Mouse (Mus musculus) MEL (cell line): ENCODE measurements around the gene Klk7. TPM values are rescaled to one million over a fixed set of nuclear protein-coding genes. Genes with fewer than 3 reads are reported as not detected.

Experiments used
- DNase-seq: peaks from one replicate; pipeline ENCODE4 v3.0.0; 2011; ENCODE audit warnings: low read depth, low spot score
- H3K27ac ChIP-seq: 2 replicates; pipeline ENCODE4 v1.5.1; 2012; ENCODE audit warnings: low read depth, mild to moderate bottlenecking, control low read depth, low read length, moderate library complexity; ENCODE audit not compliant: control insufficient read depth
- H3K27me3 ChIP-seq, 2 experiments: fragments of 150-350 bp in 1 of 2; sonication (generic) in 1 of 2; 2 replicates each; pipeline ENCODE4 v1.6.1; 2012; ENCODE audit warnings: low read length in 2 of 2, mild to moderate bottlenecking in 2 of 2, improper control_type of control experiment in 1 of 2, moderate library complexity in 1 of 2; ENCODE audit not compliant: insufficient read depth in 2 of 2, control insufficient read depth in 1 of 2
- H3K36me3 ChIP-seq, 2 experiments: 2 replicates each; pipeline ENCODE4 v1.6.1; 2012 to 2014; ENCODE audit warnings: low read length in 2 of 2, improper control_type of control experiment in 1 of 2, inconsistent platforms in 1 of 2, mild to moderate bottlenecking in 1 of 2; ENCODE audit not compliant: insufficient read depth in 2 of 2, control insufficient read depth in 1 of 2
- H3K4me1 ChIP-seq, 2 experiments: fragments of 150-350 bp in 1 of 2; sonication (generic) in 1 of 2; 2 replicates each; pipeline ENCODE4 v1.6.1; 2012; ENCODE audit warnings: low read length in 2 of 2, improper control_type of control experiment in 1 of 2, mild to moderate bottlenecking in 1 of 2; ENCODE audit not compliant: insufficient read depth in 2 of 2, control insufficient read depth in 1 of 2
- H3K4me3 ChIP-seq, 2 experiments: fragments of 150-350 bp in 1 of 2; sonication (generic) in 1 of 2; 2 replicates each; pipeline ENCODE4 v1.5.1; 2012; ENCODE audit warnings: low read depth in 2 of 2, low read length in 2 of 2, mild to moderate bottlenecking in 2 of 2, moderate library complexity in 2 of 2, control low read depth in 1 of 2, improper control_type of control experiment in 1 of 2; ENCODE audit not compliant: control insufficient read depth in 1 of 2, insufficient read depth in 1 of 2
- H3K79me2 ChIP-seq: 2 replicates; pipeline ENCODE4 v1.6.1; 2012; ENCODE audit warnings: mild to moderate bottlenecking, low read length, moderate library complexity; ENCODE audit not compliant: control insufficient read depth, poor library complexity, insufficient read depth
- H3K9ac ChIP-seq: 2 replicates; pipeline ENCODE4 v1.6.1; 2012; ENCODE audit warnings: low read depth, mild to moderate bottlenecking, control low read depth, low read length, moderate library complexity; ENCODE audit not compliant: control insufficient read depth, poor library complexity, severe bottlenecking
- H3K9me3 ChIP-seq: fragments of 150-350 bp; sonication (generic); replicated peaks from 2 replicates; pipeline ENCODE4 v1.6.1; 2012; ENCODE audit warnings: mild to moderate bottlenecking, low read length, improper control_type of control experiment, moderate library complexity; ENCODE audit not compliant: insufficient read depth
- CHD2 ChIP-seq: IDR thresholded peaks from 2 replicates; pipeline ENCODE4 v1.6.1; 2011; ENCODE audit warnings: low read length, improper control_type of control experiment
- CTCF ChIP-seq, 3 experiments: IDR thresholded peaks in 2 of 3; conservative IDR thresholded peaks in 1 of 3; 2 replicates each; pipeline ENCODE4 v1.5.1; 2011 to 2012; ENCODE audit warnings: low read length in 3 of 3, low read depth in 2 of 3, mild to moderate bottlenecking in 2 of 3, improper control_type of control experiment in 1 of 3, inconsistent platforms in 1 of 3, mixed read lengths in 1 of 3, moderate library complexity in 1 of 3; ENCODE audit not compliant: control insufficient read depth in 1 of 3, insufficient read depth in 1 of 3, poor library complexity in 1 of 3, severe bottlenecking in 1 of 3
- ELF1 ChIP-seq: IDR thresholded peaks from 2 replicates; pipeline ENCODE4 v1.6.1; 2014; ENCODE audit warnings: low read depth, mild to moderate bottlenecking, inconsistent platforms, low read length, improper control_type of control experiment, moderate library complexity
- ETS1 ChIP-seq: IDR thresholded peaks from 2 replicates; pipeline ENCODE4 v1.6.1; 2012; ENCODE audit warnings: low read depth, mild to moderate bottlenecking, inconsistent platforms, low read length, improper control_type of control experiment, moderate library complexity
- GABPA ChIP-seq: IDR thresholded peaks from 2 replicates; pipeline ENCODE4 v1.6.1; 2012; ENCODE audit warnings: low read depth, mild to moderate bottlenecking, inconsistent platforms, low read length, improper control_type of control experiment, moderate library complexity
- GATA1 ChIP-seq: IDR thresholded peaks from 2 replicates; pipeline ENCODE4 v1.6.1; 2011; ENCODE audit warnings: low read depth, low read length, improper control_type of control experiment
- HCFC1 ChIP-seq: IDR thresholded peaks from 2 replicates; pipeline ENCODE4 v1.6.1; 2012; ENCODE audit warnings: low read depth, mild to moderate bottlenecking, inconsistent platforms, low read length, improper control_type of control experiment, moderate library complexity
- JUND ChIP-seq: IDR thresholded peaks from 2 replicates; pipeline ENCODE4 v1.6.1; 2011; ENCODE audit warnings: low read depth, mild to moderate bottlenecking, improper control_type of control experiment, low read length
- MAFK ChIP-seq: IDR thresholded peaks from 2 replicates; pipeline ENCODE4 v1.6.1; 2011; ENCODE audit warnings: low read depth, mild to moderate bottlenecking, low read length, improper control_type of control experiment, borderline replicate concordance
- MAZ ChIP-seq: IDR thresholded peaks from 2 replicates; pipeline ENCODE4 v1.6.1; 2012; ENCODE audit warnings: low read depth, mild to moderate bottlenecking, inconsistent platforms, low read length, improper control_type of control experiment
- MEF2A ChIP-seq: IDR thresholded peaks from 2 replicates; pipeline ENCODE4 v1.6.1; 2014; ENCODE audit warnings: low read depth, mild to moderate bottlenecking, inconsistent platforms, low read length, improper control_type of control experiment; ENCODE audit not compliant: poor library complexity, insufficient replicate concordance, severe bottlenecking; ENCODE audit errors: extremely low read depth
- MYC ChIP-seq: IDR thresholded peaks from 2 replicates; pipeline ENCODE4 v1.6.1; 2011; ENCODE audit warnings: low read depth, mild to moderate bottlenecking, low read length, improper control_type of control experiment, moderate library complexity
- NELFE ChIP-seq: IDR thresholded peaks from 2 replicates; pipeline ENCODE4 v1.6.1; 2011; ENCODE audit warnings: low read depth, low read length, improper control_type of control experiment
- POLR2A ChIP-seq, 2 experiments: IDR thresholded peaks; 2 replicates each; pipeline ENCODE4 v1.6.1; 2011 to 2012; ENCODE audit warnings: low read length in 2 of 2, mild to moderate bottlenecking in 2 of 2, control low read depth in 1 of 2, improper control_type of control experiment in 1 of 2, low read depth in 1 of 2, moderate library complexity in 1 of 2; ENCODE audit not compliant: control insufficient read depth in 1 of 2, insufficient read depth in 1 of 2, poor library complexity in 1 of 2
- POLR2AphosphoS2 ChIP-seq: IDR thresholded peaks from 2 replicates; pipeline ENCODE4 v1.6.1; 2011; ENCODE audit warnings: low read length, improper control_type of control experiment
- RCOR1 ChIP-seq: IDR thresholded peaks from 2 replicates; pipeline ENCODE4 v1.6.1; 2012; ENCODE audit warnings: low read depth, mild to moderate bottlenecking, inconsistent platforms, low read length, improper control_type of control experiment
- SIN3A ChIP-seq: IDR thresholded peaks from 2 replicates; pipeline ENCODE4 v1.6.1; 2012; ENCODE audit warnings: low read length, improper control_type of control experiment, inconsistent platforms
- SMC3 ChIP-seq: IDR thresholded peaks from 2 replicates; pipeline ENCODE4 v1.6.1; 2011; ENCODE audit warnings: low read depth, low read length, improper control_type of control experiment
- TAL1 ChIP-seq: IDR thresholded peaks from 2 replicates; pipeline ENCODE4 v1.6.1; 2012; ENCODE audit warnings: mild to moderate bottlenecking, inconsistent platforms, low read length, moderate library complexity, mixed read lengths
- TBP ChIP-seq: IDR thresholded peaks from 2 replicates; pipeline ENCODE4 v1.8.0; 2011; ENCODE audit warnings: low read depth, low read length, improper control_type of control experiment
- TCF12 ChIP-seq: IDR thresholded peaks from 2 replicates; pipeline ENCODE4 v1.6.1; 2014; ENCODE audit warnings: low read depth, mild to moderate bottlenecking, inconsistent platforms, low read length, improper control_type of control experiment, moderate library complexity
- UBTF ChIP-seq: IDR thresholded peaks from 2 replicates; pipeline ENCODE4 v1.6.1; 2012; ENCODE audit warnings: low read depth, mild to moderate bottlenecking, inconsistent platforms, low read length, improper control_type of control experiment, moderate library complexity, borderline replicate concordance; ENCODE audit not compliant: insufficient read depth
- USF1 ChIP-seq: IDR thresholded peaks from 2 replicates; pipeline ENCODE4 v1.6.1; 2014; ENCODE audit warnings: low read depth, mild to moderate bottlenecking, inconsistent platforms, low read length, improper control_type of control experiment, moderate library complexity
- USF2 ChIP-seq, 2 experiments: IDR thresholded peaks; 2 replicates each; pipeline ENCODE4 v1.6.1; 2011 to 2012; ENCODE audit warnings: improper control_type of control experiment in 2 of 2, low read length in 2 of 2, borderline replicate concordance in 1 of 2, inconsistent platforms in 1 of 2, low read depth in 1 of 2, mild to moderate bottlenecking in 1 of 2; ENCODE audit not compliant: insufficient read depth in 1 of 2
- ZC3H11A ChIP-seq: IDR thresholded peaks from 2 replicates; pipeline ENCODE4 v1.6.1; 2012; ENCODE audit warnings: low read depth, mild to moderate bottlenecking, inconsistent platforms, low read length, improper control_type of control experiment
- ZMIZ1 ChIP-seq: IDR thresholded peaks from 2 replicates; pipeline ENCODE4 v1.6.1; 2012; ENCODE audit warnings: low read depth, mild to moderate bottlenecking, inconsistent platforms, low read length, improper control_type of control experiment, moderate library complexity
- ZNF384 ChIP-seq: IDR thresholded peaks from 2 replicates; pipeline ENCODE4 v1.6.1; 2012; ENCODE audit warnings: low read depth, mild to moderate bottlenecking, inconsistent platforms, low read length, improper control_type of control experiment
- polyA plus RNA-seq, 2 experiments: library from polyadenylated mRNA; stranded (reverse) in 1 of 2; unstranded in 1 of 2; fragments of >175 nt in 1 of 2; fragments of >200 nt in 1 of 2; gene quantifications; 2 replicates each; pipeline versions ENCODE4 v1.2.1 to v1.2.4; 2012; ENCODE audit warnings: low replicate concordance in 2 of 2, low read depth in 1 of 2; ENCODE audit not compliant: insufficient read length in 2 of 2, insufficient read depth in 1 of 2, missing spikeins in 1 of 2
- total RNA-seq: library from RNA; depleted of rRNA; stranded (reverse); fragments of 300-350 nt; gene quantifications from 2 replicates; pipeline ENCODE4 v1.2.3, GENCODE M21; 2012

The Klk7 gene
- total and polyA plus RNA-seq, 3 experiments = not detected

DNA sequence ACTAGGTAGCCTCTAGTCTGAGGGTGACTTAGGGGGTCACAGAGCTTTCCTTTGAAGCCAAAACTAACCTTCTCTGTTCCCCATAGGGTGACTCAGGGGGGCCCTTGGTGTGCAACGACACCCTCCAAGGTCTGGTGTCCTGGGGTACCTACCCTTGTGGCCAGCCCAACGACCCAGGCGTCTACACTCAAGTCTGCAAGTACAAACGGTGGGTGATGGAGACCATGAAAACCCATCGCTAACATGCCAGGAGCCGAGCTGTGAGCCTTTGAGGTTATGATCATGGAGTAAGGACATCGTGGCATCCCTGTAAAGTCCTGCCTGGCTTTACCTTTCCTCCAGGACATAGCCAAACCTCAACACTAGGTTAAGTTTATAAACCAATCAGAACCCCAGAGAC, 4.1 kb downstream of the Klk7 start:
- Histone ChIP-seq H3K4me3 (no peak overlapping the region), H3K4me1 (no peaks in the 10 kb centered on the region), H3K79me2 (no peaks in the 10 kb centered on the region), H3K27me3 (no peaks in the 10 kb centered on the region), H3K9ac (no peak overlapping the region), H3K27ac (no peak overlapping the region), H3K9me3 (no peaks in the 10 kb centered on the region), H3K36me3 (no peaks in the 10 kb centered on the region)
- TF ChIP-seq GATA1 = no peak
- TF ChIP-seq MAFK = no peak
- TF ChIP-seq CHD2 = no peak
- no peak for TF ChIP-seq JUND
- TF ChIP-seq ETS1 = no peak
- TF ChIP-seq POLR2AphosphoS2 = no peak
- no peak for TF ChIP-seq TBP
- TF ChIP-seq MEF2A = no peak
- TF ChIP-seq TCF12 = no peak
- no peak for TF ChIP-seq SMC3
- no peak for TF ChIP-seq ELF1
- no peak for TF ChIP-seq HCFC1
- TF ChIP-seq GABPA = no peak
- TF ChIP-seq USF1 = no peak
- TF ChIP-seq UBTF = no peak
- TF ChIP-seq ZC3H11A = no peak
- TF ChIP-seq MYC = no peak
- no peak for TF ChIP-seq POLR2A (IDR thresholded peaks at IDR 0.05; ENCODE audit: control insufficient read depth in 1 of 2, insufficient read depth in 1 of 2, low read depth in 1 of 2, low read length in 2 of 2, poor library complexity in 1 of 2)
- no peak for TF ChIP-seq NELFE
- TF ChIP-seq TAL1 = no peak
- DNase-seq = no peak

DNA sequence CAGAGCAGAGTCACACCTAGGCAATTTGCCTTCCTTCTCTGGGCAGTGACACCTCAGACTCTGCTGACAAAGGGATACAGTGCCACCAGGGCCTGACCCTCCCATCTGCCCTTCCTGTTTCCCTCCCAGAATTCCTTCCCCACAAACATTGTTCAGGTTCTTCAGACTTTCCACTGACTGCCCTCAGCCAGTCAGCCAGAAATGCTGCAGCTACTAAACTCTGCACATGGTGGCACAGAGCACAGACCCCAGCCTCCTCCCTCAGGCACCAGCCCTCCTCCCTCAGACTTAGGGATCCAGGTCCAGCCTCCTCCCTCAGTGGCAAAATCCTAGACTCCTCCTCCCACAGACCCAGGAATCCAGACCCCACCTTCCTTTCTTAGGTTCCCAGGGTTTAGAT, 5.7 kb downstream of the Klk7 start:
- no peak for TF ChIP-seq SIN3A
- no peak for TF ChIP-seq TAL1
- no peak for TF ChIP-seq ELF1
- TF ChIP-seq CHD2 = no peak
- no peak for TF ChIP-seq ZC3H11A
- no peak for TF ChIP-seq MEF2A
- no peak for TF ChIP-seq MAZ
- TF ChIP-seq CTCF (IDR thresholded peaks at IDR 0.05 in 2 of 3, conservative IDR thresholded peaks at IDR 0.05 in 1 of 3; ENCODE audit: control insufficient read depth in 1 of 3, insufficient read depth in 1 of 3, low read depth in 2 of 3, low read length in 3 of 3, poor library complexity in 1 of 3, severe bottlenecking in 1 of 3) = no peak
- TF ChIP-seq ZNF384 = no peak
- no peak for TF ChIP-seq GATA1
- no peak for TF ChIP-seq USF1
- no peak for TF ChIP-seq GABPA
- TF ChIP-seq ZMIZ1 = no peak
- no peak for TF ChIP-seq USF2 (IDR thresholded peaks at IDR 0.05; ENCODE audit: borderline replicate concordance in 1 of 2, insufficient read depth in 1 of 2, low read depth in 1 of 2, low read length in 2 of 2)
- TF ChIP-seq POLR2AphosphoS2 = no peak
- no peak for TF ChIP-seq SMC3
- TF ChIP-seq RCOR1 = no peak
- no peak for TF ChIP-seq TBP
- no peak for TF ChIP-seq JUND
- no peaks in the 10 kb centered on the region for H3K79me2 ChIP-seq
- H3K4me1 ChIP-seq = no peaks in the 10 kb centered on the region
- no peak overlapping the region for H3K27ac ChIP-seq
- DNase-seq = no peak
- H3K4me3 ChIP-seq = no peak overlapping the region
- H3K36me3 ChIP-seq = no peaks in the 10 kb centered on the region
- no peaks in the 10 kb centered on the region for H3K27me3 ChIP-seq
- H3K9ac ChIP-seq = no peak overlapping the region
- H3K9me3 ChIP-seq = no peaks in the 10 kb centered on the region
